Mouse (Mus musculus): ENCODE data around the gene Cyp2c38. TPM values are rescaled to one million over a fixed set of nuclear protein-coding genes. Genes with fewer than 3 reads are reported as not detected.
"Not testable (repeated sequence)": the region's sequence is repeated elsewhere in the genome, so short reads cannot be mapped to it uniquely, and the experiment has no call there.

Cyp2c38 gene
- polyA plus RNA-seq (2015; fragmentation: Nextera tagmentation; extraction: Ambion mirVana): not detected in 2 replicates

DNA sequence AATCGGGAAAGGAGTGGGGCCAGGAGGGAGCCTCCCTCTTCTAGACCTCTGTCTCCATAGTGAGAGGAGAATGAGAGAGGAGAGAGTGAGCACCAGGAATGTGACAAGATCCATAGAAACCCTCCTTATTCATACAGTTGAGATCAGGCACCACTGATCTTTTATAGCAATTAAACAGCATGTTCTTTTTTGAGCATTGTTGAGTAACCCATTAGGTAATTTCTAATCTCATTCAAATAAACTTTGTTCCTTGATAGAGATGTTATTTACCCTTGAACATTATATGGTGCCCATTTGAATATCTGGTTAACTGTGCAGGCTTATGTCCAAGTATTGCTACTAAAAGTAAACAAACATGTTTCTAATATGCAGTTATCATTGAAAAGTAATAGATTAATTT is at the start of gene Cyp2c38:
TSS of gene Cyp2c38 (minus strand) at position 135 of the 400 bp plus-strand sequence.
- no peaks in the 10 kb centered on the region for H3K27me3 ChIP-seq
- H3K4me2 ChIP-seq: no peak within 1 kb of the TSS
- no peaks in the 10 kb centered on the region for H3K36me3 ChIP-seq (ENCODE audit: poor library complexity, severe bottlenecking)
- ATAC-seq: no peak
- H3K27ac ChIP-seq: no peak within 1 kb of the TSS
- WGBS: 71% methylated on average over 1 of the region's 1 CpGs
- H3K9me3 ChIP-seq (replicated peaks): peaks cover 11% of the 10 kb centered on the region; the same call in 1 of the 2 replicates
- no peak within 1 kb of the TSS for H3K4me3 ChIP-seq
- H3K9ac ChIP-seq: no peak within 1 kb of the TSS
- H3K4me1 ChIP-seq: no peaks in the 10 kb centered on the region

DNA sequence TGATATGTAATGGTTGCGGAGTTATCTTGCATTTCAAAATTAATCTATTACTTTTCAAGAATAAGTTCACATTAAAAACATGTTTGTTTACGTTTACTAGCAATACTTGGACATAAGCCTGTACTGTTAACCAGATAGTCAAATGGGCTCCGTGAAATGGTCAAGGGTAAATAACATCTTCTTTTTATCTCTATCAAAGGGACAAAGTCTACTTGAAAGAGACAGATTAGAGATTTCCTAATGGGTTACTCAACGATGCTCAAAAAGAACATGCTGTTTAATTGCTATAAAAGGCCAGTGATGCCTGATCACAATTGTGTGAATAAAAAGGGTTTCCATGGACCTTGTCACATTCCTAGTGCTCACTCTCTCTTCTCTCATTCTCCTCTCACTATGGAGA is 47.7 kb upstream of the Cyp2c38 start, which contains the start of gene Cyp2c39:
TSS of gene Cyp2c39 (plus strand) at position 329 of the 400 bp plus-strand sequence.
- WGBS: 80% methylated on average over 4 of the region's 4 CpGs
- Histone ChIP-seq H3K36me3 (ENCODE audit: poor library complexity, severe bottlenecking) (no peaks in the 10 kb centered on the region), H3K4me1 (no peaks in the 10 kb centered on the region), H3K27me3 (no peaks in the 10 kb centered on the region), H3K27ac (no peak within 1 kb of the TSS), H3K9ac (no peak within 1 kb of the TSS), H3K4me3 (no peak within 1 kb of the TSS), H3K9me3 (replicated peaks) (peaks cover 18% of the 10 kb centered on the region), H3K4me2 (no peak within 1 kb of the TSS)
- ATAC-seq: no peak

DNA sequence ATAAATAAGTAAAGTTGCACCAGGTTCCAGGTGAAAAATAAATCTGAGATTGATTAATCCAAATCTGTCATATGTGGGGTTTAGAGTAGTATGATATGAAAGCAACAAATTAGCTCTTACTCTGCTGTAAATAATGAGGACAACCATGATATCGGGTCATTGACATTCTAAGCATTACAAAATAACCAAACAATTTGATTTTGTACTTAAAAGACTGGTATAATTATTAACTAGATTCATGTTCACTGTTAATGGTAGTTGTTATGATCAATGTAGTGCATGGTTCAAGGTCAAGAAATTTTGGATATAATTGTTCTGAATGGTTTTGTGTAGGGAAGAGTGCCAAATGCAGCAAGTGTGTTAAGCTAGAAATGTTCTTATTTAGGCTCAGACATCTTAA is 46.7 kb upstream of the Cyp2c38 start:
- Histone ChIP-seq H3K4me1 (no peaks in the 10 kb centered on the region), H3K4me2 (no peak overlapping the region), H3K9me3 (replicated peaks) (peaks cover 10% of the 10 kb centered on the region), H3K27ac (no peak overlapping the region), H3K4me3 (no peak overlapping the region), H3K9ac (no peak overlapping the region), H3K36me3 (ENCODE audit: poor library complexity, severe bottlenecking) (no peaks in the 10 kb centered on the region), H3K27me3 (no peaks in the 10 kb centered on the region)
- ATAC-seq: no peak
- 74% methylated on average over 1 of the region's 1 CpGs for WGBS

DNA sequence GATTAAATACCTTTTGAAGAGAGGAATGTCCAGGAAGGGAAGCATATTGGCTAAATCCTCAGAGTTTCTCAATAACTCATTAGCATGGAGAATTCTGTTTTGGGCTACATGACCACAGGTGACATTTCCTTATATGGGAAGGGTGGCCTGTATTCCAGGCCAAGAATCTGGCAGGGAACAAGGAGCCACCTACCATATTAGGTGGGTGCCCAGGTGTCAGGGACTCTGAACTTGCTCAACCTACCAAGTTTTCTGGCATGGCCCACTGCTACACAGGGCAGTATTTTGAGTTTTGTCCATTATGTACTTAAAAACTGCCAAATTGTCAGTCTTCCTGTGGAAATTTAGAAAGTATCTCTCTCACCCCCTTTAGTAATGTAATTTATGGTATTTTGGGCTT is 43.5 kb upstream of the Cyp2c38 start:
- H3K4me3 ChIP-seq: no peak overlapping the region
- no peaks in the 10 kb centered on the region for H3K36me3 ChIP-seq (ENCODE audit: poor library complexity, severe bottlenecking)
- H3K9ac ChIP-seq: no peak overlapping the region
- H3K4me2 ChIP-seq: no peak overlapping the region
- H3K9me3 ChIP-seq (replicated peaks): peaks cover 7% of the 10 kb centered on the region; the same call in 1 of the 2 replicates
- H3K27ac ChIP-seq: no peak overlapping the region
- H3K4me1 ChIP-seq: no peaks in the 10 kb centered on the region
- H3K27me3 ChIP-seq: no peaks in the 10 kb centered on the region
- ATAC-seq: no peak

DNA sequence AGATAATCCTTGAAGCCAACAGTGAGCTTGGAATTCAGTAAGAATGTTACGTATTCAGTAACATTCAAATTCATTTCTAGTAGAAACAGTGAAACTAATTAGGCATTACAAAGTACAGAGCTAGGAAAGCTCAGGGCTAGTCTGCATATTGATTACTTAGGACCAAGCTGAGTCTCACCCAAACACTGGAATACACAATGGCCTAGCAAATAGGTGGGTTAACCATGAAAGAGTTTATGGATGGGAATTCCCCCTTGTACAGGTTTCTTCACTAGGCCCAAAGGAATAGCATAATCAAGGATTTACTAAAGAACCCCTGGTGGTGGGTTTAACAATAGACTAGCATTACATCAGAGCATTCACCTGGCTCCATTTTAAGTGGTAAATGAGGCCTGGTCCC is 21.1 kb upstream of the Cyp2c38 start:
- WGBS: 92% methylated on average over 1 of the region's 1 CpGs
- not testable (repeated sequence) for H3K4me2 ChIP-seq; H3K4me3 ChIP-seq; H3K27ac ChIP-seq; H3K27me3 ChIP-seq; H3K4me1 ChIP-seq; ATAC-seq; H3K36me3 ChIP-seq (ENCODE audit: poor library complexity, severe bottlenecking); H3K9ac ChIP-seq
- peaks cover 42% of the 10 kb centered on the region for H3K9me3 ChIP-seq (replicated peaks)

DNA sequence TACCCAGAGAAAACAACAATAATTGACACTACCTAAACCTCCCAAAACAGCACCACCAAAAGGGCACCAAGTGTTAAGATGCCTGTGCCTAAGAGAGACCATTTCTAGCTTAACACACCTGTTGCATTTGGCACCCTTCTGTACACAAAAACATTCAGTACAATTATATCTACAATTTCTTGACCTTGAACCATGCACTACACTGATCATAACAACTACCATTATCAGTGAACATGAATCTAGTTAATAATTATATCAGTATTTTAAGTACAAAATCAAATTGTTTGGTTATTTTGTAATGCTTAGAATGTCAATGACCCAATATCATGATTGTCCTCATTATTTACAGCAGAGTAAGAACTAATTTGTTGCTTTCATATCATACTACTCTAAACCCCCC is 1.0 kb upstream of the Cyp2c38 start:
- H3K27me3 ChIP-seq: no peaks in the 10 kb centered on the region
- H3K9me3 ChIP-seq (replicated peaks): peaks cover 6% of the 10 kb centered on the region; the same call in 1 of the 2 replicates
- H3K9ac ChIP-seq: no peak overlapping the region
- H3K4me2 ChIP-seq: no peak overlapping the region
- H3K27ac ChIP-seq: no peak overlapping the region
- no peaks in the 10 kb centered on the region for H3K4me1 ChIP-seq
- ATAC-seq: no peak
- H3K4me3 ChIP-seq: no peak overlapping the region
- no peaks in the 10 kb centered on the region for H3K36me3 ChIP-seq (ENCODE audit: poor library complexity, severe bottlenecking)

Other genes with a start within 250 kb of the Cyp2c38 start
- gene Cyp2c29, start 193.7 kb downstream of the Cyp2c38 start, polyA plus RNA-seq (2015; fragmentation: Nextera tagmentation; extraction: Ambion mirVana): not detected in 2 replicates
- gene Cyp2c39, start 47.8 kb upstream of the Cyp2c38 start, polyA plus RNA-seq (2015; fragmentation: Nextera tagmentation; extraction: Ambion mirVana): not detected in 2 replicates
- gene Cyp2c67, start 186.0 kb upstream of the Cyp2c38 start, polyA plus RNA-seq (2015; fragmentation: Nextera tagmentation; extraction: Ambion mirVana): not detected in 2 replicates